Mouse (Mus musculus) CH12.LX (cell line): ENCODE measurements around the gene Zfp423.

ENCODE experiments used
- CTCF ChIP-seq, 2 experiments: IDR thresholded peaks in 1 of 2; conservative IDR thresholded peaks in 1 of 2; 2 replicates each; pipeline ENCODE4 v1.5.1; 2011 to 2012; ENCODE audit warnings: low read depth in 2 of 2, low read length in 2 of 2, improper control_type of control experiment in 1 of 2, inconsistent platforms in 1 of 2, mild to moderate bottlenecking in 1 of 2, moderate library complexity in 1 of 2
- EP300 ChIP-seq: IDR thresholded peaks from 2 replicates; pipeline ENCODE4 v1.6.1; 2011; ENCODE audit warnings: low read length, improper control_type of control experiment
- MAFK ChIP-seq: IDR thresholded peaks from 2 replicates; pipeline ENCODE4 v1.6.1; 2011; ENCODE audit warnings: low read length, improper control_type of control experiment; ENCODE audit not compliant: insufficient replicate concordance
- MXI1 ChIP-seq: IDR thresholded peaks from 2 replicates; pipeline ENCODE4 v1.6.1; 2011; ENCODE audit warnings: mild to moderate bottlenecking, low read depth, low read length, improper control_type of control experiment
- MYC ChIP-seq: IDR thresholded peaks from 2 replicates; pipeline ENCODE4 v1.6.1; 2011; ENCODE audit warnings: low read depth, mild to moderate bottlenecking, improper control_type of control experiment, low read length
- NELFE ChIP-seq: IDR thresholded peaks from 2 replicates; pipeline ENCODE4 v1.6.1; 2011; ENCODE audit warnings: low read depth, low read length, improper control_type of control experiment
- NRF1 ChIP-seq: IDR thresholded peaks from 2 replicates; pipeline ENCODE4 v1.6.1; 2014; ENCODE audit warnings: low read depth, mild to moderate bottlenecking, inconsistent platforms, low read length, improper control_type of control experiment, moderate library complexity
- PAX5 ChIP-seq: IDR thresholded peaks from 2 replicates; pipeline ENCODE4 v1.6.1; 2012; ENCODE audit warnings: low read length, inconsistent platforms, mixed read lengths
- POLR2A ChIP-seq: IDR thresholded peaks from 2 replicates; pipeline ENCODE4 v1.6.1; 2011; ENCODE audit warnings: low read depth, mild to moderate bottlenecking, improper control_type of control experiment, low read length
- ZC3H11A ChIP-seq: IDR thresholded peaks from 2 replicates; pipeline ENCODE4 v1.6.1; 2012; ENCODE audit warnings: low read depth, mild to moderate bottlenecking, inconsistent platforms, low read length, improper control_type of control experiment

DNA sequence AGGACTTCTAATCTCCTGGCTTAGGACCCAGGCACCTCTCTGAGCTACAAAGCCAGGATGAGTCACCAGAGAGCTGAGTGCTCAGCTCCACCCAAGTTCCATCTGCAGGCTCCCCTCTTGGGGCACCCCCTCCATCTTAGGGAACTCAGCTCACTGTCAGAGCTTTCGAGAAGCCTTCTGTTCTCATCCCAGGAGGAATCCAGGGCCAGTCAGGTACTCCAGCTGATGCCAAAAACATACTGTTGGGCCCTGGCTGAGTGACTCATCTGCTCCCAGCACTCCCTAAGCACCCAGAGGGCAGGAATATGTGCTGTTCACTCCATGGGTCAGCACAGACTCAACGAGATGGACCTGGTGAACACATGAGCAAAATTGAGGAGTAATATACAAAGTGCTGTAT lies 184.4 kb downstream of the Zfp423 start:
- no peak for TF ChIP-seq MXI1
- TF ChIP-seq NELFE, result no peak
- no peak for TF ChIP-seq ZC3H11A
- TF ChIP-seq NRF1, result no peak
- no peak for TF ChIP-seq MYC
- no peak for TF ChIP-seq POLR2A
- no peak for TF ChIP-seq PAX5
- no peak for TF ChIP-seq CTCF (conservative IDR thresholded peaks at IDR 0.05 in 1 of 2, IDR thresholded peaks at IDR 0.05 in 1 of 2; ENCODE audit: low read depth in 2 of 2, low read length in 2 of 2)
- no peak for TF ChIP-seq MAFK
- no peak for TF ChIP-seq EP300
